Mouse (Mus musculus) olfactory bulb, adult 2 months (tissue): ENCODE results near the gene Cln5. TPM values are rescaled to one million over a fixed set of nuclear protein-coding genes. Genes with fewer than 3 reads are reported as not detected.

Source experiments
- H3K27ac ChIP-seq: fragments of 200-500 bp; 2 replicates; pipeline ENCODE4 v1.5.1; 2012; ENCODE audit warnings: low read depth, low read length; ENCODE audit not compliant: insufficient read depth
- H3K4me1 ChIP-seq: fragments of 200-500 bp; 2 replicates; pipeline ENCODE4 v1.6.1; 2012; ENCODE audit warnings: low read length; ENCODE audit not compliant: control insufficient read depth, insufficient read depth
- H3K4me3 ChIP-seq: fragments of 200-500 bp; 2 replicates; pipeline ENCODE4 v1.5.1; 2012; ENCODE audit warnings: mild to moderate bottlenecking, low read depth, low read length, moderate library complexity; ENCODE audit not compliant: insufficient read depth
- CTCF ChIP-seq: fragments of 200-500 bp; IDR thresholded peaks from 2 replicates; pipeline ENCODE4 v1.5.1; 2012; ENCODE audit warnings: low read depth, mild to moderate bottlenecking, low read length, moderate library complexity; ENCODE audit not compliant: insufficient read depth
- POLR2A ChIP-seq: fragments of 200-500 bp; IDR thresholded peaks from 2 replicates; pipeline ENCODE4 v1.6.1; 2012; ENCODE audit warnings: mild to moderate bottlenecking, low read depth, low read length, moderate library complexity; ENCODE audit not compliant: insufficient read depth
- WGBS: fragments of 180-500 bp; shearing (Covaris S2); methylation state at CpG from one replicate; pipeline ENCODE4 v1.1.7; 2018; 5-methylcytosine and 5-hydroxymethylcytosine counted together
- polyA plus RNA-seq: library from polyadenylated mRNA; stranded (reverse); fragments of >200 nt; gene quantifications from 2 replicates; pipeline ENCODE4 v1.2.4, GENCODE M21; 2012; ENCODE audit warnings: low replicate concordance; ENCODE audit not compliant: missing spikeins, insufficient read depth, insufficient read length

Gene Cln5
- polyA plus RNA-seq, 1 experiment = not detected

- Histone ChIP-seq H3K27ac (no peak overlapping the region), H3K4me3 (no peak overlapping the region), H3K4me1 (no peaks in the 10 kb centered on the region)
- whole genome bisulfite sequencing = 94% methylated on average over 7 of the region's 7 CpGs
- TF ChIP-seq POLR2A (no peak), CTCF (no peak)
These were observed 13.4 kb upstream of the Cln5 start for GRCm38 (mm10) chr14:103056601-103057000.

- H3K4me3 ChIP-seq = no peak overlapping the region
- H3K27ac ChIP-seq = no peak overlapping the region
- H3K4me1 ChIP-seq = no peaks in the 10 kb centered on the region
- TF ChIP-seq CTCF (no peak), POLR2A (no peak)
- 92% methylated on average over 1 of the region's 1 CpGs for WGBS
These were observed 11.0 kb upstream of the Cln5 start for GRCm38 (mm10) chr14:103058998-103059397.

- Histone ChIP-seq H3K4me3 (no peak overlapping the region), H3K27ac (no peak overlapping the region), H3K4me1 (no peaks in the 10 kb centered on the region)
- WGBS = 86% methylated on average over 10 of the region's 10 CpGs
- no peak for TF ChIP-seq POLR2A
These were observed 10.5 kb upstream of the Cln5 start for GRCm38 (mm10) chr14:103059495-103059894.

- 10% methylated on average over 10 of the region's 10 CpGs for WGBS
- TF ChIP-seq CTCF = peak; percentile 42; the same call in 1 of the 2 replicates
- no peak for TF ChIP-seq POLR2A
- no peak overlapping the region for H3K4me3 ChIP-seq
- peaks cover 2% of the 10 kb centered on the region; the same call in 1 of the 2 replicates for H3K4me1 ChIP-seq
- H3K27ac ChIP-seq = no peak overlapping the region
These were observed 4.5 kb upstream of the Cln5 start for GRCm38 (mm10) chr14:103065294-103066167.

GRCm38 (mm10) chr14:103069465-103069863 lies 552 bp upstream of the Cln5 start:
- H3K27ac ChIP-seq = peak overlapping the region; percentile 57
- H3K4me1 ChIP-seq = peaks cover 4% of the 10 kb centered on the region
- no peak for TF ChIP-seq CTCF
- TF ChIP-seq POLR2A = no peak
- 6% methylated on average over 12 of the region's 12 CpGs for WGBS
- H3K4me3 ChIP-seq = peak overlapping the region; percentile 84

GRCm38 (mm10) chr14:103070790-103071189 lies 774 bp downstream of the Cln5 start:
- Histone ChIP-seq H3K4me3 (peak overlapping the region; percentile 84), H3K4me1 (peaks cover 2% of the 10 kb centered on the region; the same call in 1 of the 2 replicates), H3K27ac (no peak overlapping the region)
- TF ChIP-seq CTCF (no peak), POLR2A (no peak)
- WGBS = 2% methylated on average over 10 of the region's 10 CpGs

- Histone ChIP-seq H3K27ac (no peak overlapping the region), H3K4me3 (no peak overlapping the region), H3K4me1 (peaks cover 2% of the 10 kb centered on the region; the same call in 1 of the 2 replicates)
- WGBS = 92% methylated on average over 12 of the region's 12 CpGs
- no peak for TF ChIP-seq POLR2A
- TF ChIP-seq CTCF = no peak
These were observed 1.5 kb downstream of the Cln5 start for GRCm38 (mm10) chr14:103071471-103071870.

- no peak for TF ChIP-seq CTCF
- TF ChIP-seq POLR2A = no peak
- H3K4me1 ChIP-seq = peaks cover 2% of the 10 kb centered on the region; the same call in 1 of the 2 replicates
- 87% methylated on average over 4 of the region's 4 CpGs for whole genome bisulfite sequencing
- no peak overlapping the region for H3K27ac ChIP-seq
- H3K4me3 ChIP-seq = no peak overlapping the region
These were observed 2.7 kb downstream of the Cln5 start for GRCm38 (mm10) chr14:103072731-103073130.

- Histone ChIP-seq H3K27ac (no peak overlapping the region), H3K4me3 (no peak overlapping the region), H3K4me1 (peaks cover 2% of the 10 kb centered on the region; the same call in 1 of the 2 replicates)
- 75% methylated on average over 8 of the region's 8 CpGs for WGBS
- TF ChIP-seq CTCF (no peak), POLR2A (no peak)
These were observed 3.8 kb downstream of the Cln5 start for GRCm38 (mm10) chr14:103073825-103074224.

GRCm38 (mm10) chr14:103075166-103075565 lies 5.2 kb downstream of the Cln5 start:
- no peak for TF ChIP-seq POLR2A
- WGBS = 87% methylated on average over 7 of the region's 7 CpGs
- H3K27ac ChIP-seq = no peak overlapping the region
- H3K4me1 ChIP-seq = peaks cover 2% of the 10 kb centered on the region; the same call in 1 of the 2 replicates
- H3K4me3 ChIP-seq = no peak overlapping the region
